Mouse (Mus musculus): Measurements from ENCODE around the gene Smim9. TPM values are rescaled to one million over a fixed set of nuclear protein-coding genes. Genes with fewer than 3 reads are reported as not detected.

The Smim9 gene
- polyA plus RNA-seq (2015; fragmentation: Illumina TruSeq; extraction: RNeasy Lipid Tissue Mini Kit (QIAGEN cat#74804); ENCODE audit: low read depth, low replicate concordance), result not detected

DNA sequence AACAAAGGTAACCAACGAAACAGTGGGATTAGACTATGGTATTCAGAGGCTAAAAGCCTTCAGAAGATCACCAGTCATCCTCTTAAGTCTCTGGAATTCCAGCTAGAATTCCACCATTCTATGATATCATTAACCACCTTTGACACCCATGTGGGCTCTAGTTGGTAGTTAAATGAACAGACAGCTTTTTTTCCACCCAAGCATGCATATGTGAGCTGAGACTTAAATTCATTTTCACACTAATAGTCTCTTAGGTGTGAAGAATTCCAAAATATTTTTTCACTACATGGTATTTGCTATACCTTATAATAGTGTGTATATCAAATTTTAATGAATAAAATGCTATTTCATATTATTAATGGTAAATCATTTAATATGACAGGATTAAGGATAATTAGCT, at the start of gene Smim9:
Smim9 (minus strand) TSS at position 101 of the 400 bp plus-strand sequence.

DNA sequence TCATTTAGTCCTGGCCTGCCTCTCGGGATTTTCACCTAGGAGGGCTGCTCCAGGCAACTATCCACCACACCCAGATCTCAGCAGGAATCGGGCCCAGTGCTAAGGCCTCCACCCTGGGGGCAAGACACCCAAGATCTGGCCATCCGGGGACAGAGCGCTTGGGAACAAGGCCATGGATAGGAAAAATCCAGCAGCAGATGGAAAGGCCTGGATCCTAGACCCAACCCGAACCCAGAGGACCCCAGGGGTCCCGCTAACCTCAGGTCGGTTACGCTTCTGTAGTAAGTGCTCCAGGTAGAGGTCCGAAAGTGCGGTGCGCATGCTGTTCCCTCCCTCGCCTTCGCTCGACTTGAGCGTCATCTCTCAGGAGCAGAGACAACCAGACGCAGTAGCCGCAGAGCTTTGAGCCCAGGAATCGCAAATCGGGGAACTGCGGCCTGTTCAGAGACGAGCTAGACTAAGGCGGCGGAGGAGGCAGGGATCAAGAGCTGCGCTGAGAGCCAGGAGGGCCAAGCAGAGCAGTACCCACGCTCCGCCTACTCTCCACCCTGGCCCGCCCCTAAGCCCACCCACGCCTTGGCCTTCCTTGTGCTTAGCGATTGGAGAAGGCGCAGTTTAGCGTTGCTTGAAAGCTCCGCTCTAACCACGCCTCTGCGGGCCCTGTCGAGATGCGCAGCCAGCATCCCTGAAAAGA, 33.0 kb downstream of the Smim9 start, which contains the start of gene Mpp1:
Mpp1 (minus strand) TSS at position 550 of the 694 bp plus-strand sequence.

Other genes starting within 250 kb of the Smim9 start
- gene Gab3, start 78.3 kb downstream of the Smim9 start, polyA plus RNA-seq (2015; fragmentation: Illumina TruSeq; extraction: RNeasy Lipid Tissue Mini Kit (QIAGEN cat#74804); ENCODE audit: low read depth, low replicate concordance), result 1.4 TPM
- gene Dkc1, start 67.9 kb downstream of the Smim9 start, polyA plus RNA-seq (2015; fragmentation: Illumina TruSeq; extraction: RNeasy Lipid Tissue Mini Kit (QIAGEN cat#74804); ENCODE audit: low read depth, low replicate concordance), result 31.0 TPM
- 53.5 TPM for gene Mpp1, start 32.8 kb downstream of the Smim9 start, polyA plus RNA-seq (2015; fragmentation: Illumina TruSeq; extraction: RNeasy Lipid Tissue Mini Kit (QIAGEN cat#74804); ENCODE audit: low read depth, low replicate concordance)
- 63.9 TPM for gene Fundc2, start 218.6 kb upstream of the Smim9 start, polyA plus RNA-seq (2015; fragmentation: Illumina TruSeq; extraction: RNeasy Lipid Tissue Mini Kit (QIAGEN cat#74804); ENCODE audit: low read depth, low replicate concordance)
- 0.97 TPM for gene F8, start 218.8 kb upstream of the Smim9 start, polyA plus RNA-seq (2015; fragmentation: Illumina TruSeq; extraction: RNeasy Lipid Tissue Mini Kit (QIAGEN cat#74804); ENCODE audit: low read depth, low replicate concordance)